29 mouse cellular contexts compared by ENCODE assay signal in the genomic region with DNA sequence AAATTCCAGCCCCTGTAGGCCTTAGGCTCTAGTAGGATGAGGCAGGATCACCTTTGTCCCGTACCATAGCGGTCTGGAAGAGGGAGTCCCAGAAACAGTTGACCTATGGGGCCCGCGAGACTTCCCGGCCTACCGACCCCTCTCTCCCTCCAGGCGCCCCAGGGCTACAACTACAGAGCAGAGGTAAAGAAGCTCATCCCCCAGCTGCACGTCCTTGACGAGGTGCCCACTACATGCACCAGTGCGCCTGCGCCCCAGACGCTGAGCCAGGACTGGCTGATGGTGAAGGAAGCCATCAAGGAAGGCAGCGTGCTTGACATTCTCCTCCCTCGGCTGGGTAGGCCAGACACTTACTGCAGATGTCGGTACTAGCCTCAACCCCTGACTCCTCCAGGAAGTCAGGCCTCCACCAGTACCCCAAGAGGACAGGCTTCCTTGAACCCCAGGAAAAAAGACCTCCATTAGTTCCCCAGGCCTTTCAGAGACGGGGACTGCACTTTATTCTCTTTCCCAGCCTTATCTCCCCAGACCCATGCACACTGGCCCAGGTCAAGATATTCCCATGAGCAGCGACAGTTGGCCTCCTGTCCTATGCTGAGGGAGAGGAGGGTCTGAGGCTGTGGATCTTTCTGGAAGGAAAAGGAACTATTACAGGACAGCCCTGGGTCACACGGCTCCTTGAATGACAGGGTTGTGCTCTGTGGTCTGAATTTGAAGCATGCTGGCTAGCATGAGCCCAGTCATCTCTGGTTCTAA. TPM values are rescaled to one million over a fixed set of nuclear protein-coding genes. Genes with fewer than 3 reads are reported as not detected.
A peak's percentile ranks its signal among the peaks of the same experiment; 100 is the strongest.
DNase-seq lines count a peak whose midpoint lies in the region; ATAC-seq and TF ChIP-seq lines count a peak whose summit lies in the region.
"Had no signal": no experiment of that assay in that cellular context is flagged by ENCODE, and none has a peak within 500 bp of the region (broad histone marks: within the 10 kb centered on the region; RNA-seq: fewer than 3 reads in every experiment).

No protein-coding gene starts in this region.

- no peak overlapping the region for H3K9ac ChIP-seq in hindbrain, embryonic 15.5 days
- H3K9ac ChIP-seq in hindbrain, postnatal 0 days (replicated peaks; ENCODE audit: low read length): no peak overlapping the region
- H3K9ac ChIP-seq in liver, embryonic 12.5 days: peak overlapping the region; percentile 25
- H3K9ac ChIP-seq: heart, embryonic 12.5 days; midbrain, embryonic 12.5 days; neural tube, embryonic 13.5 days had no signal

- no peak overlapping the region for H3K4me3 ChIP-seq in hindbrain, embryonic 15.5 days
- H3K4me3 ChIP-seq in hindbrain, postnatal 0 days (ENCODE audit: low read length): no peak overlapping the region
- H3K4me3 ChIP-seq in limb, embryonic 10.5 days: no peak overlapping the region
- H3K4me3 ChIP-seq in liver, embryonic 12.5 days: no peak overlapping the region
- H3K4me3 ChIP-seq: erythroblast, embryonic 14.5 days; heart, embryonic 12.5 days; limb, embryonic 13.5 days; midbrain, embryonic 12.5 days; neural tube, embryonic 13.5 days had no signal

- WGBS in hindbrain, embryonic 15.5 days: 94% methylated on average over 18 of the region's 18 CpGs
- 92% methylated on average over 18 of the region's 18 CpGs for WGBS in hindbrain, postnatal 0 days
- WGBS in limb, embryonic 10.5 days: 95% methylated on average over 18 of the region's 18 CpGs
- 78% methylated on average over 18 of the region's 18 CpGs for WGBS in liver, embryonic 12.5 days (ENCODE audit: insufficient replicate concordance)

- H3K27ac ChIP-seq in hindbrain, embryonic 15.5 days (replicated peaks): no peak overlapping the region
- no peak overlapping the region for H3K27ac ChIP-seq in hindbrain, postnatal 0 days
- peak overlapping the region; percentile 12; the same call in 1 of the 2 replicates for H3K27ac ChIP-seq in limb, embryonic 10.5 days
- peak overlapping the region; percentile 69 for H3K27ac ChIP-seq in liver, embryonic 12.5 days
- H3K27ac ChIP-seq: limb, embryonic 13.5 days; midbrain, embryonic 12.5 days; neural tube, embryonic 13.5 days had no signal

- H3K36me3 ChIP-seq in hindbrain, embryonic 15.5 days: no peaks in the 10 kb centered on the region
- H3K36me3 ChIP-seq in hindbrain, postnatal 0 days (ENCODE audit: insufficient read depth, low read length): no peaks in the 10 kb centered on the region
- H3K36me3 ChIP-seq in limb, embryonic 10.5 days: no peaks in the 10 kb centered on the region
- no peaks in the 10 kb centered on the region for H3K36me3 ChIP-seq in liver, embryonic 12.5 days
- H3K36me3 ChIP-seq: heart, embryonic 12.5 days; midbrain, embryonic 12.5 days; neural tube, embryonic 13.5 days had no signal

- DNase-seq in hindbrain, postnatal 0 days (ENCODE audit: low spot score): no peak
- no peak for DNase-seq in limb, embryonic 10.5 days (ENCODE audit: low spot score)
- DNase-seq in frontal cortex, postnatal 36 days (ENCODE audit: low spot score in 2 of 2): no peak
- no peak for DNase-seq in Muller cell, postnatal 12 days (ENCODE audit: inconsistent ontology term)
- DNase-seq: adrenal gland, adult 2 months; adrenal gland, postnatal 36 days; B cell, adult 2 months; cerebellum, adult 18-20 months; cerebellum, postnatal 10 days; gastrocnemius, postnatal 10 days; kidney, postnatal 14 days; layer of hippocampus, adult 9-11 months; lung, adult 2 months; lung, postnatal 14 days; right cerebral cortex, postnatal 4 days; thymus, postnatal 14 days had no signal

- 0 out of 2 replicates have a peak, but pooled peaks have one; percentile 31 for ATAC-seq in hindbrain, embryonic 15.5 days (ENCODE audit: low FRiP score, low read depth)
- no peak for ATAC-seq in hindbrain, postnatal 0 days
- ATAC-seq in liver, embryonic 12.5 days: peak; percentile 66
- peak; percentile 28; the same call in 1 of the 2 replicates for ATAC-seq in megakaryocyte progenitor cell, adult 5-6 weeks (replicated peaks; ENCODE audit: poor library complexity)
- ATAC-seq: activated CD4-positive, CD25-positive, alpha-beta regulatory T cell, adult 4 months; forebrain, embryonic 16.5 days; intestine, postnatal 0 days had no signal

- no peaks in the 10 kb centered on the region for H3K9me3 ChIP-seq in hindbrain, embryonic 15.5 days
- H3K9me3 ChIP-seq in hindbrain, postnatal 0 days (ENCODE audit: low read length): no peaks in the 10 kb centered on the region
- no peaks in the 10 kb centered on the region for H3K9me3 ChIP-seq in limb, embryonic 10.5 days (replicated peaks)
- no peaks in the 10 kb centered on the region for H3K9me3 ChIP-seq in liver, embryonic 12.5 days (replicated peaks)
- H3K9me3 ChIP-seq: heart, embryonic 12.5 days; limb, embryonic 13.5 days; midbrain, embryonic 12.5 days; neural tube, embryonic 13.5 days had no signal

- H3K4me1 ChIP-seq in hindbrain, embryonic 15.5 days (replicated peaks): no peaks in the 10 kb centered on the region
- no peaks in the 10 kb centered on the region for H3K4me1 ChIP-seq in hindbrain, postnatal 0 days (ENCODE audit: insufficient read depth, low read length)
- H3K4me1 ChIP-seq in limb, embryonic 10.5 days: peaks cover 4% of the 10 kb centered on the region; the same call in 1 of the 2 replicates
- H3K4me1 ChIP-seq in liver, embryonic 12.5 days: peaks cover 84% of the 10 kb centered on the region
- H3K4me1 ChIP-seq: heart, embryonic 12.5 days; limb, embryonic 13.5 days; midbrain, embryonic 12.5 days; neural tube, embryonic 13.5 days had no signal

- TF ChIP-seq CTCF in hindbrain, postnatal 0 days (IDR thresholded peaks at IDR 0.05; ENCODE audit: low read depth): no peak

- no peak overlapping the region for H3K4me2 ChIP-seq in hindbrain, embryonic 15.5 days
- no peak overlapping the region for H3K4me2 ChIP-seq in hindbrain, postnatal 0 days (ENCODE audit: low read depth, low read length)
- H3K4me2 ChIP-seq in liver, embryonic 12.5 days: 0 out of 2 replicates have a peak overlapping the region, but pooled peaks have one; percentile 1
- H3K4me2 ChIP-seq: heart, embryonic 12.5 days; limb, embryonic 13.5 days; midbrain, embryonic 12.5 days; neural tube, embryonic 13.5 days had no signal

- no peaks in the 10 kb centered on the region for H3K27me3 ChIP-seq in hindbrain, embryonic 15.5 days
- H3K27me3 ChIP-seq in hindbrain, postnatal 0 days (ENCODE audit: insufficient read depth, low read length): no peaks in the 10 kb centered on the region
- H3K27me3 ChIP-seq in limb, embryonic 10.5 days (ENCODE audit: low read depth, poor library complexity, severe bottlenecking): no peaks in the 10 kb centered on the region
- H3K27me3 ChIP-seq in liver, embryonic 12.5 days (replicated peaks): peaks cover 7% of the 10 kb centered on the region; the same call in 1 of the 2 replicates
- H3K27me3 ChIP-seq: heart, embryonic 12.5 days; limb, embryonic 13.5 days; midbrain, embryonic 12.5 days; neural tube, embryonic 13.5 days had no signal

RNA-seq across cellular contexts. Expression of a gene that starts 7.5 kb away (rescaled TPM):
- polyA plus RNA-seq in hindbrain, embryonic 15.5 days (2015; fragmentation: Nextera tagmentation; extraction: Ambion mirVana): 0.68 and 0.70 TPM in 2 replicates
- total RNA-seq in hindbrain, postnatal 0 days (2014; rRNA removed): 0.14 TPM in 1 of 2 replicates, not detected in the other
- polyA plus RNA-seq in hindbrain, postnatal 0 days (2015; fragmentation: Nextera tagmentation; extraction: Ambion mirVana): 0.29 and 0.40 TPM in 2 replicates
- polyA plus RNA-seq in limb, embryonic 10.5 days (2016; fragmentation: Nextera tagmentation; extraction: Ambion mirVana): 3.5 and 4.5 TPM in 2 replicates
- 0.99 and 1.1 TPM in 2 replicates for polyA plus RNA-seq in liver, embryonic 12.5 days (2016; fragmentation: Nextera tagmentation; extraction: Ambion mirVana)
- 0.20 and 0.89 TPM in 2 replicates for total RNA-seq in megakaryocyte progenitor cell, adult 5-6 weeks (2015)
- 0.10 TPM in 1 of 2 replicates, not detected in the other for total RNA-seq in megakaryocyte progenitor cell, adult 5-6 weeks (2017)
- total RNA-seq: gastrocnemius, postnatal 10 days; hematopoietic stem cell, adult 5-6 weeks; left cerebral cortex, postnatal 14 days had no signal

RNA-seq across cellular contexts. Expression of a gene that starts 9.3 kb away (rescaled TPM):
- polyA plus RNA-seq in hindbrain, embryonic 15.5 days (2015; fragmentation: Nextera tagmentation; extraction: Ambion mirVana): 24.5 and 25.7 TPM in 2 replicates
- 24.5 and 35.7 TPM in 2 replicates for total RNA-seq in hindbrain, postnatal 0 days (2014; rRNA removed)
- polyA plus RNA-seq in hindbrain, postnatal 0 days (2015; fragmentation: Nextera tagmentation; extraction: Ambion mirVana): 19.6 and 23.3 TPM in 2 replicates
- polyA plus RNA-seq in limb, embryonic 10.5 days (2016; fragmentation: Nextera tagmentation; extraction: Ambion mirVana): 44.7 and 53.5 TPM in 2 replicates
- 27.3 and 28.3 TPM in 2 replicates for polyA plus RNA-seq in liver, embryonic 12.5 days (2016; fragmentation: Nextera tagmentation; extraction: Ambion mirVana)
- total RNA-seq in megakaryocyte progenitor cell, adult 5-6 weeks (2015): 3.2 and 4.3 TPM in 2 replicates
- total RNA-seq in megakaryocyte progenitor cell, adult 5-6 weeks (2017): 2.2 and 6.6 TPM in 2 replicates

RNA-seq across cellular contexts. Expression of a gene that starts 12.4 kb away (rescaled TPM):
- polyA plus RNA-seq in hindbrain, embryonic 15.5 days (2015; fragmentation: Nextera tagmentation; extraction: Ambion mirVana): 8.8 and 11.2 TPM in 2 replicates
- total RNA-seq in hindbrain, postnatal 0 days (2014; rRNA removed): 9.5 and 19.7 TPM in 2 replicates
- polyA plus RNA-seq in hindbrain, postnatal 0 days (2015; fragmentation: Nextera tagmentation; extraction: Ambion mirVana): 5.7 and 7.2 TPM in 2 replicates
- 14.0 and 21.8 TPM in 2 replicates for polyA plus RNA-seq in limb, embryonic 10.5 days (2016; fragmentation: Nextera tagmentation; extraction: Ambion mirVana)
- 16.4 and 17.9 TPM in 2 replicates for polyA plus RNA-seq in liver, embryonic 12.5 days (2016; fragmentation: Nextera tagmentation; extraction: Ambion mirVana)
- 0.39 and 0.84 TPM in 2 replicates for total RNA-seq in megakaryocyte progenitor cell, adult 5-6 weeks (2015)
- 0.50 and 3.4 TPM in 2 replicates for total RNA-seq in megakaryocyte progenitor cell, adult 5-6 weeks (2017)

RNA-seq across cellular contexts. Expression of a gene that starts 12.6 kb away (rescaled TPM):
- 182 and 186 TPM in 2 replicates for polyA plus RNA-seq in hindbrain, embryonic 15.5 days (2015; fragmentation: Nextera tagmentation; extraction: Ambion mirVana)
- total RNA-seq in hindbrain, postnatal 0 days (2014; rRNA removed): 115 and 120 TPM in 2 replicates
- 189 and 204 TPM in 2 replicates for polyA plus RNA-seq in hindbrain, postnatal 0 days (2015; fragmentation: Nextera tagmentation; extraction: Ambion mirVana)
- polyA plus RNA-seq in limb, embryonic 10.5 days (2016; fragmentation: Nextera tagmentation; extraction: Ambion mirVana): 101 and 104 TPM in 2 replicates
- polyA plus RNA-seq in liver, embryonic 12.5 days (2016; fragmentation: Nextera tagmentation; extraction: Ambion mirVana): 124 and 125 TPM in 2 replicates
- 30.5 and 40.6 TPM in 2 replicates for total RNA-seq in megakaryocyte progenitor cell, adult 5-6 weeks (2015)
- total RNA-seq in megakaryocyte progenitor cell, adult 5-6 weeks (2017): 19.9 and 23.7 TPM in 2 replicates

RNA-seq across cellular contexts. Expression of a gene that starts 22.2 kb away (rescaled TPM):
- polyA plus RNA-seq in hindbrain, embryonic 15.5 days (2015; fragmentation: Nextera tagmentation; extraction: Ambion mirVana): 66.1 and 71.7 TPM in 2 replicates
- 52.2 and 56.4 TPM in 2 replicates for total RNA-seq in hindbrain, postnatal 0 days (2014; rRNA removed)
- polyA plus RNA-seq in hindbrain, postnatal 0 days (2015; fragmentation: Nextera tagmentation; extraction: Ambion mirVana): 35.6 and 38.0 TPM in 2 replicates
- polyA plus RNA-seq in limb, embryonic 10.5 days (2016; fragmentation: Nextera tagmentation; extraction: Ambion mirVana): 121 and 131 TPM in 2 replicates
- 52.9 and 53.1 TPM in 2 replicates for polyA plus RNA-seq in liver, embryonic 12.5 days (2016; fragmentation: Nextera tagmentation; extraction: Ambion mirVana)
- total RNA-seq in megakaryocyte progenitor cell, adult 5-6 weeks (2015): 51.0 and 53.0 TPM in 2 replicates
- 60.4 and 62.2 TPM in 2 replicates for total RNA-seq in megakaryocyte progenitor cell, adult 5-6 weeks (2017)

Comparison
In these comparisons a context has a peak if more than half of its experiments do, and no peak if none do; other contexts are left out.
1. H3K27ac ChIP-seq: peak in limb, embryonic 10.5 days (single experiment) and liver, embryonic 12.5 days (single experiment); none in hindbrain, embryonic 15.5 days (single experiment) and hindbrain, postnatal 0 days (single experiment).